Mouse (Mus musculus): ENCODE results near the gene Ren1.
"Not testable (repeated sequence)": the region's sequence is repeated elsewhere in the genome, so short reads cannot be mapped to it uniquely, and the experiment has no call there.

Ren1 gene

GRCm38 (mm10) chr1:133350210-133350609 is at the start of gene Ren1:
Ren1 (plus strand) TSS chr1:133350510.
- DNase-seq (ENCODE audit: low spot score in 2 of 2): no peak

- DNase-seq (ENCODE audit: low spot score in 2 of 2): peak in 1 of 2 experiments; percentile 47
Measured at GRCm38 (mm10) chr1:133302540-133302939, 47.8 kb upstream of the Ren1 start.

GRCm38 (mm10) chr1:133306842-133307241 is 43.5 kb upstream of the Ren1 start:
- DNase-seq (ENCODE audit: low spot score in 2 of 2): peak; percentile 74 to 89

GRCm38 (mm10) chr1:133307318-133307717 is 43.0 kb upstream of the Ren1 start:
- DNase-seq (ENCODE audit: low spot score in 2 of 2): peak in 1 of 2 experiments; percentile 46

GRCm38 (mm10) chr1:133309652-133310267 is 40.5 kb upstream of the Ren1 start, which contains the start of gene Golt1a:
Golt1a (plus strand) TSS chr1:133309800.
- DNase-seq (ENCODE audit: low spot score in 2 of 2): no peak

GRCm38 (mm10) chr1:133311240-133311639 is 39.1 kb upstream of the Ren1 start:
- no peak for DNase-seq (ENCODE audit: low spot score in 2 of 2)

GRCm38 (mm10) chr1:133311946-133312345 is 38.4 kb upstream of the Ren1 start:
- peak in 1 of 2 experiments; percentile 70 for DNase-seq (ENCODE audit: low spot score in 2 of 2)

GRCm38 (mm10) chr1:133314364-133314763 is 35.9 kb upstream of the Ren1 start:
- DNase-seq (ENCODE audit: low spot score in 2 of 2): peak in 1 of 2 experiments; percentile 64

- DNase-seq (ENCODE audit: low spot score in 2 of 2): no peak
Measured at GRCm38 (mm10) chr1:133315775-133316174, 34.5 kb upstream of the Ren1 start.

- no peak for DNase-seq (ENCODE audit: low spot score in 2 of 2)
Measured at GRCm38 (mm10) chr1:133316577-133316976, 33.7 kb upstream of the Ren1 start.

GRCm38 (mm10) chr1:133317149-133317548 is 33.2 kb upstream of the Ren1 start:
- no peak for DNase-seq (ENCODE audit: low spot score in 2 of 2)

- DNase-seq (ENCODE audit: low spot score in 2 of 2): no peak
Measured at GRCm38 (mm10) chr1:133321267-133321925, 28.9 kb upstream of the Ren1 start, which contains the start of gene Kiss1. Kiss1 (plus strand) TSS chr1:133321875.

GRCm38 (mm10) chr1:133323333-133323732 is 27.0 kb upstream of the Ren1 start:
- no peak for DNase-seq (ENCODE audit: low spot score in 2 of 2)

- DNase-seq (ENCODE audit: low spot score in 2 of 2): no peak
Measured at GRCm38 (mm10) chr1:133325951-133326350, 24.4 kb upstream of the Ren1 start.

GRCm38 (mm10) chr1:133327094-133327493 is 23.2 kb upstream of the Ren1 start:
- no peak for DNase-seq (ENCODE audit: low spot score in 2 of 2)

- no peak for DNase-seq (ENCODE audit: low spot score in 2 of 2)
Measured at GRCm38 (mm10) chr1:133328299-133328795, 22.0 kb upstream of the Ren1 start.

GRCm38 (mm10) chr1:133328896-133329637 is 21.2 kb upstream of the Ren1 start:
- no peak for DNase-seq (ENCODE audit: low spot score in 2 of 2)

GRCm38 (mm10) chr1:133329638-133329964 is 20.7 kb upstream of the Ren1 start:
- DNase-seq (ENCODE audit: low spot score in 2 of 2): no peak

- no peak for DNase-seq (ENCODE audit: low spot score in 2 of 2)
Measured at GRCm38 (mm10) chr1:133331142-133331541, 19.2 kb upstream of the Ren1 start.

GRCm38 (mm10) chr1:133332656-133333430 is 17.5 kb upstream of the Ren1 start:
- DNase-seq (ENCODE audit: low spot score in 2 of 2): no peak

- no peak for DNase-seq (ENCODE audit: low spot score in 2 of 2)
Measured at GRCm38 (mm10) chr1:133333937-133334336, 16.4 kb upstream of the Ren1 start.

- not testable (repeated sequence) for DNase-seq (ENCODE audit: low spot score in 2 of 2)
Measured at GRCm38 (mm10) chr1:133340403-133340802, 9.9 kb upstream of the Ren1 start.

Measured in cerebellum, postnatal 4 days (tissue).